Mouse (Mus musculus) gastrocnemius, postnatal 14 days (tissue): Measurements from ENCODE around the gene Coq9. TPM values are rescaled to one million over a fixed set of nuclear protein-coding genes. Genes with fewer than 3 reads are reported as not detected.

Source experiments
- DNase-seq: peaks from one replicate; pipeline ENCODE4 v3.0.0; 2021; ENCODE audit warnings: mixed read lengths
- intact Hi-C: fragments of 180-260 bp; cut with DNase I; formaldehyde crosslinking; loops from one replicate; pipeline ENCODE4 v1.15.1; 2025; ENCODE audit warnings: low total_unique reads
- total RNA-seq, 2 experiments: library from RNA; stranded (reverse); gene quantifications; 2 replicates each; pipeline ENCODE4 v1.2.3; 2021

Gene Coq9
- total RNA-seq, 2 experiments from 2014 or later: 341 to 397 TPM

DNA sequence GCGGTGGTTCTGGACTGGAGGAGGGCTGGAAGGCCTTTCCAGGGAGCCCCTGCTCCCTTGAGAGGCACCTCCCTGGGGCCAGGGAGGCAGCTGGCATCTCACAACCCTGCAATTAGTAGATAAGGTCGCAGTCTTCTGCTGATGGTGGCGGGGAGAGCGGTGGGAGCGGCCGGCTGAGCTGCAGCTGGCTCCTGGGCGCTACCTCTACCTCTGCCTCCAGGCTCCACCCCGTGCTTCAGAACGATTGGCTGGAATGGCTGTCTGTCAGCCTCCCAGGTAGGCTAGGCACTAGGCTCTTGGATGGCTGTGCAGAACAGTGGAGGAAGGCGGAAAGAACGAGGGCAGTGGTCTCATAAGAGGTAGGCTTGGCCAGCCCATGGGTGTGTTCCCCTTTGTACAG, 61.1 kb downstream of the Coq9 start:
- intact Hi-C loops: no loop called here
- no peak for DNase-seq

GRCm38 (mm10) chr8:94900617-94901016, 62.5 kb downstream of the Coq9 start:
- no peak for DNase-seq

DNA sequence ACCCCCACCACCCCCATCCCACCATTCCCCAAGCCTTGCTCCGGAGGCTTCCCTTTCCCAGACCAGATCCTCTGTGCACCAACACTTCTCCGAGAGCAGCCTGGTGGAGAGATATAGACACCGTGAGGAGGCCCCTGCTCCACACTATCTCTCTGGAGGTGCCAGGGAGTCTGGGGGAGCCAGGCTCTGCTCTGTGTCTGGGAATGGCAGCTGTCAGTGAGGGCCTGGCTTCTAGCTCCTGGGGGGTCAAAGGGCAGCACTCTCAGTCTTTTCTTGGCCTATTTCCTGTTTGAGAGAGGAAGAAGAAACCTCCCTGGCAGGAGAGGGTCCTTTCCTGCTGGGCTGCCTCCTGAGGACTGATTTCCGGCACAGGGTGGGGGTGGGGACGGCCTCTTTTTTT, 62.9 kb downstream of the Coq9 start:
- no peak for DNase-seq
- intact Hi-C loops: no loop called here

More at GRCm38 (mm10) chr8:94900617-94901016, 62.5 kb downstream of the Coq9 start:
- intact Hi-C loops: no loop called here

GRCm38 (mm10) chr8:94903709-94904108, 65.6 kb downstream of the Coq9 start:
- intact Hi-C loops: no loop called here
- DNase-seq: no peak

Other genes starting within 250 kb of the Coq9 start
- gene Rspry1, start 236.4 kb upstream of the Coq9 start, total RNA-seq: 10 to 100 TPM in 1 of 2 experiments, 1 to 10 TPM in 1; 9.4 to 10.3 TPM
- gene Fam192a, start 236.3 kb upstream of the Coq9 start, total RNA-seq: 10 to 100 TPM; 21.1 to 25.2 TPM
- gene Arl2bp, start 171.7 kb upstream of the Coq9 start, total RNA-seq: 10 to 100 TPM; 63.2 to 64.6 TPM
- gene Pllp, start 142.0 kb upstream of the Coq9 start, total RNA-seq: 10 to 100 TPM in 1 of 2 experiments, 1 to 10 TPM in 1; 2.7 to 13.1 TPM
- gene Ccl22, start 92.7 kb upstream of the Coq9 start, total RNA-seq: not detected
- gene Cx3cl1, start 66.3 kb upstream of the Coq9 start, total RNA-seq: under 1 TPM; 0.82 to 0.96 TPM
- gene Ccl17, start 27.9 kb upstream of the Coq9 start, total RNA-seq: not detected
- 10 to 100 TPM; 32.0 to 33.5 TPM for gene Ciapin1, start within 50 bp of the Coq9 start, total RNA-seq
- gene Polr2c, start 19.1 kb downstream of the Coq9 start, total RNA-seq: 10 to 100 TPM; 37.3 to 39.4 TPM
- gene Dok4, start 38.0 kb downstream of the Coq9 start, total RNA-seq: 1 to 10 TPM; 9.6 to 9.8 TPM
- 10 to 100 TPM in 1 of 2 experiments, 1 to 10 TPM in 1; 7.1 to 10.9 TPM for gene Ccdc102a, start 79.8 kb downstream of the Coq9 start, total RNA-seq
- not detected for gene Adgrg5, start 85.4 kb downstream of the Coq9 start, total RNA-seq
- 10 to 100 TPM; 21.4 to 38.2 TPM for gene Adgrg1, start 136.4 kb downstream of the Coq9 start, total RNA-seq
- gene Adgrg3, start 179.4 kb downstream of the Coq9 start, total RNA-seq: under 1 TPM; 0.33 TPM
- not detected for gene Drc7, start 216.8 kb downstream of the Coq9 start, total RNA-seq
- gene Katnb1, start 242.9 kb downstream of the Coq9 start, total RNA-seq: 1 to 10 TPM; 5.4 to 7.5 TPM